10 mouse cellular contexts compared by ENCODE assay signal in the genomic region with DNA sequence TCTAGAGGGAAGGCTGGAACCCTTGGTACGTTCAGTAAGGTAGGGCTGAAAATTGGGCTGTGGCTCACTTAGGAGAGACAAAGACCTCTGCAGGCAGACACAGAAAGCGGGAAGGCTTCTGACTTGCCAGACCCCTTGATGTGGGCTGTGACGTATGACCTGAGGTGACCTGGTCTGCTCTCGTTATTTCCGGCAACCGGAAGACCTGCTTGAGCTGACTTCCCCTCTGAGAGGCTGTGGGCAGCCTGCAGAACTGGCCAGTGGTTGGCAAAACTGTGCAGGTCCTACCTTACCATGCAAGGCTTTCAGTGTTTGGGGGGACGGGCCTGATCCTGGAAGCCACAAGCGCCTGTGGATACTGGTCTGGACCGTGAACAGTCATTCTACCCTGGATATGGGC. TPM values are rescaled to one million over a fixed set of nuclear protein-coding genes. Genes with fewer than 3 reads are reported as not detected.
DNase-seq lines count a peak whose midpoint lies in the region; ATAC-seq lines count a peak whose summit lies in the region.
"Had no signal": no experiment of that assay in that cellular context is flagged by ENCODE, and none has a peak within 500 bp of the region (broad histone marks: within the 10 kb centered on the region; RNA-seq: fewer than 3 reads in every experiment).

No protein-coding gene starts in this region.

- 80% methylated on average over 9 of the region's 9 CpGs for WGBS in intestine, embryonic 15.5 days

- H3K4me1 ChIP-seq in intestine, embryonic 15.5 days (replicated peaks) = peaks cover 51% of the 10 kb centered on the region

- no peak overlapping the region for H3K9ac ChIP-seq in intestine, embryonic 15.5 days
- H3K9ac ChIP-seq: midbrain, embryonic 13.5 days had no signal

- ATAC-seq in intestine, embryonic 15.5 days = no peak
- ATAC-seq: midbrain, embryonic 13.5 days had no signal

- DNase-seq in heart, adult 11 months = peak; percentile 98
- DNase-seq in heart, postnatal 14 days = no peak
- DNase-seq in 416B (ENCODE audit: low read depth) = peak; percentile 98
- DNase-seq in lung, postnatal 36 days = peak; percentile 71
- DNase-seq in cerebellum, postnatal 14 days = no peak
- no peak for DNase-seq in gastrocnemius, postnatal 10 days
- no peak for DNase-seq in ovary, adult 18-20 months (ENCODE audit: low spot score)
- DNase-seq: adrenal gland, adult 2 months had no signal

- peak overlapping the region; percentile 42 for H3K27ac ChIP-seq in intestine, embryonic 15.5 days
- H3K27ac ChIP-seq: midbrain, embryonic 13.5 days had no signal

- no peak overlapping the region for H3K4me2 ChIP-seq in intestine, embryonic 15.5 days (replicated peaks)
- H3K4me2 ChIP-seq: midbrain, embryonic 13.5 days had no signal

- H3K36me3 ChIP-seq in intestine, embryonic 15.5 days = no peaks in the 10 kb centered on the region
- H3K36me3 ChIP-seq: midbrain, embryonic 13.5 days had no signal

- no peak overlapping the region for H3K4me3 ChIP-seq in intestine, embryonic 15.5 days (replicated peaks)
- H3K4me3 ChIP-seq: midbrain, embryonic 13.5 days had no signal

- H3K27me3 ChIP-seq in intestine, embryonic 15.5 days (replicated peaks) = no peaks in the 10 kb centered on the region
- H3K27me3 ChIP-seq: midbrain, embryonic 13.5 days had no signal

- no peaks in the 10 kb centered on the region for H3K9me3 ChIP-seq in intestine, embryonic 15.5 days
- H3K9me3 ChIP-seq: midbrain, embryonic 13.5 days had no signal

- intact Hi-C loops in heart, postnatal 14 days (cut with DNase I) = no loop called here

RNA-seq across cellular contexts. Expression of gene Rin3, which starts 19.5 kb away (rescaled TPM):
- 10 to 100 TPM; 23.1 to 26.1 TPM for total RNA-seq in heart, postnatal 14 days (2021)
- 9.4 and 11.8 TPM in 2 replicates for polyA plus RNA-seq in intestine, embryonic 15.5 days (2015; fragmentation: Nextera tagmentation; extraction: Ambion mirVana)
- total RNA-seq in gastrocnemius, postnatal 10 days (2021) = 10 to 100 TPM; 13.2 to 21.0 TPM

Comparison
In these comparisons a context has a peak if more than half of its experiments do, and no peak if none do; other contexts are left out.
1. DNase-seq: peak in heart, adult 11 months (single experiment), 416B (single experiment) and lung, postnatal 36 days (single experiment); none in heart, postnatal 14 days (0 of 2), cerebellum, postnatal 14 days (0 of 2), gastrocnemius, postnatal 10 days (single experiment) and ovary, adult 18-20 months (single experiment).